Mouse (Mus musculus): Measurements from ENCODE around the gene Sirt3. TPM values are rescaled to one million over a fixed set of nuclear protein-coding genes. Genes with fewer than 3 reads are reported as not detected.

The Sirt3 gene
- total RNA-seq (2014; rRNA removed) (56.3 and 71.6 TPM in 2 replicates), polyA plus RNA-seq (2015; fragmentation: Nextera tagmentation; extraction: Ambion mirVana) (74.6 and 75.6 TPM in 2 replicates)

GRCm38 (mm10) chr7:140881696-140882468, at the start of gene Sirt3, which contains the start of gene Psmd13:
TSS of gene Sirt3 (minus strand) at chr7:140882309.
TSS of gene Psmd13 (plus strand) at chr7:140881968.
- peaks cover 17% of the 10 kb centered on the region; the same call in 1 of the 2 replicates for H3K36me3 ChIP-seq (ENCODE audit: insufficient read depth, low read length)
- no peaks in the 10 kb centered on the region for H3K27me3 ChIP-seq (ENCODE audit: insufficient read depth, low read length)
- H3K27ac ChIP-seq = peak within 1 kb of the TSS; percentile 90
- peak within 1 kb of the TSS; percentile 84 for H3K9ac ChIP-seq (replicated peaks; ENCODE audit: low read length)
- TF ChIP-seq CTCF (IDR thresholded peaks at IDR 0.05; ENCODE audit: low read depth) = no peak
- no peaks in the 10 kb centered on the region for H3K9me3 ChIP-seq (ENCODE audit: low read length)
- DNase-seq (ENCODE audit: low spot score) = peak; percentile 98
- WGBS = under 1% methylated on average over 57 of the region's 59 CpGs
- 0 out of 2 replicates have a peak, but pooled peaks cover 6% of the 10 kb centered on the region for H3K4me1 ChIP-seq (ENCODE audit: insufficient read depth, low read length)
- peak within 1 kb of the TSS; percentile 91 for H3K4me3 ChIP-seq (ENCODE audit: low read length)
- H3K4me2 ChIP-seq (ENCODE audit: low read depth, low read length) = peak within 1 kb of the TSS; percentile 78
- peak; percentile 96 for ATAC-seq

DNA sequence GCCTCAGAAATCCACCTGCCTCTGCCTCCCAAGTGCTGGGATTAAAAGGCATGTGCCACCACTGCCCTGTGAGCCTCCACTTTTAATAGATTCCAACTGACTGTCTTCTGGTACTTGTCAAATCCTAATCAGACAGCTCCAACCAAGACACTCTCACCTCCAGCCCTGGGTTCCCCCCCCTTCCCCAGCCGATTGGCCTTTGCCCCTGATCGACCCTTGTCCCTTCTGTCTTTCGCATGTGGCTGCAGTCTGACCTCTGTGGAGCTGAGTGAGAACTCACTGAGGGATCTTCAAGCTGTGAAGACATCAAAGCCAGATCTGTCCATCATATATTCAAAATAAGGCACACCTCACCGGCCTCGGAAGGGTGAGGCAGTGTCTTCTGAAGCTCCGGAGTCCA, 45.1 kb upstream of the Sirt3 start:
- WGBS = 86% methylated on average over 6 of the region's 6 CpGs
- ATAC-seq (no peak), DNase-seq (ENCODE audit: low spot score) (no peak)
- H3K36me3 ChIP-seq (ENCODE audit: insufficient read depth, low read length) = no peaks in the 10 kb centered on the region
- TF ChIP-seq CTCF (IDR thresholded peaks at IDR 0.05; ENCODE audit: low read depth) = no peak
- H3K9ac ChIP-seq (replicated peaks; ENCODE audit: low read length) = no peak overlapping the region
- H3K27ac ChIP-seq = no peak overlapping the region
- H3K4me2 ChIP-seq (ENCODE audit: low read depth, low read length) = no peak overlapping the region
- peaks cover 25% of the 10 kb centered on the region for H3K27me3 ChIP-seq (ENCODE audit: insufficient read depth, low read length)
- peaks cover 10% of the 10 kb centered on the region for H3K4me1 ChIP-seq (ENCODE audit: insufficient read depth, low read length)
- H3K9me3 ChIP-seq (ENCODE audit: low read length) = no peaks in the 10 kb centered on the region
- no peak overlapping the region for H3K4me3 ChIP-seq (ENCODE audit: low read length)

- ATAC-seq (no peak), DNase-seq (ENCODE audit: low spot score) (peak; percentile 23)
- peak overlapping the region; percentile 44; the same call in 1 of the 2 replicates for H3K9ac ChIP-seq (replicated peaks; ENCODE audit: low read length)
- no peaks in the 10 kb centered on the region for H3K36me3 ChIP-seq (ENCODE audit: insufficient read depth, low read length)
- no peak for TF ChIP-seq CTCF (IDR thresholded peaks at IDR 0.05; ENCODE audit: low read depth)
- no peaks in the 10 kb centered on the region for H3K9me3 ChIP-seq (ENCODE audit: low read length)
- H3K27me3 ChIP-seq (ENCODE audit: insufficient read depth, low read length) = peaks cover 46% of the 10 kb centered on the region
- H3K27ac ChIP-seq = no peak overlapping the region
- H3K4me1 ChIP-seq (ENCODE audit: insufficient read depth, low read length) = peaks cover 13% of the 10 kb centered on the region
- peak overlapping the region; percentile 47 for H3K4me3 ChIP-seq (ENCODE audit: low read length)
- H3K4me2 ChIP-seq (ENCODE audit: low read depth, low read length) = peak overlapping the region; percentile 96
- 20% methylated on average over 30 of the region's 30 CpGs for WGBS
These were observed 41.1 kb upstream of the Sirt3 start for GRCm38 (mm10) chr7:140923070-140923775.

GRCm38 (mm10) chr7:140922398-140923069, 40.4 kb upstream of the Sirt3 start:
- Histone ChIP-seq H3K27ac (no peak overlapping the region), H3K9ac (replicated peaks; ENCODE audit: low read length) (peak overlapping the region; percentile 44; the same call in 1 of the 2 replicates), H3K27me3 (ENCODE audit: insufficient read depth, low read length) (peaks cover 49% of the 10 kb centered on the region), H3K4me2 (ENCODE audit: low read depth, low read length) (peak overlapping the region; percentile 96), H3K36me3 (ENCODE audit: insufficient read depth, low read length) (no peaks in the 10 kb centered on the region), H3K4me1 (ENCODE audit: insufficient read depth, low read length) (peaks cover 13% of the 10 kb centered on the region), H3K4me3 (ENCODE audit: low read length) (peak overlapping the region; percentile 47), H3K9me3 (ENCODE audit: low read length) (no peaks in the 10 kb centered on the region)
- WGBS = under 1% methylated on average over 49 of the region's 49 CpGs
- DNase-seq (ENCODE audit: low spot score) (peak; percentile 63), ATAC-seq (peak; percentile 72; the same call in 1 of the 2 replicates)
- peak; percentile 29 for TF ChIP-seq CTCF (IDR thresholded peaks at IDR 0.05; ENCODE audit: low read depth)

DNA sequence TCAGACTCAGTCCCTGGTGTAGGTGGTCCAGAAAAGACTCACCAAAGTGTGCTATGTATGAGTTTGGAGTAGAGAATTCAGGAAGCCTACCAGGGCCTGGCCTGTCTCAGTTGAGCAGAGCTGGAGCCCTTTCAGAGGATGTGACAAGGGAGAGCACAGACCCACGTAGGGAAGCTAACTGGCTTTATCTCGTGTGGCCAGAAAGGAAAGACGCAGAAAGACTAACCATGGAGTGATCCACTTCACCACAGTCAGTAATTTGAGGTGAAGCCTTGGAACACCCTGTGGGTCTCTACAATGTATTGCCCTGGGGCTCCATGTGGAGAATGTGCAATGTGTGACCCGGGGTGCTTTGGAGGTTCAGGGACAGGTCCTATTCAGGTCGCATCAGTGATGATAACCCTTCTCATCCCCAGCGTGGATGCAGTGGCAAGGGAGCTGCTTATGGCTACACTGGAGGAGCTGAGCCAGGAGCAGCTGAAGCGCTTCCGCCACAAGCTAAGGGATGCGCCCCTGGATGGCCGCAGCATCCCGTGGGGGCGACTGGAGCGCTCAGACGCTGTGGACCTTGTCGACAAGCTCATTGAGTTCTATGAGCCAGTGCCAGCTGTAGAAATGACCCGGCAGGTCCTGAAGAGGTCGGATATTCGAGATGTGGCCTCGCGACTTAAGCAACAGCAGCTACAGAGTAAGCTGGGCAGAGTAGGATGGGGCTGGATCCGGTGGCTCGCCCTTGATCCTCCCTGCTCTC, 39.3 kb upstream of the Sirt3 start:
- WGBS = 33% methylated on average over 22 of the region's 22 CpGs
- DNase-seq (ENCODE audit: low spot score) (no peak), ATAC-seq (no peak)
- no peaks in the 10 kb centered on the region for H3K36me3 ChIP-seq (ENCODE audit: insufficient read depth, low read length)
- H3K27ac ChIP-seq = no peak overlapping the region
- peak overlapping the region; percentile 47; the same call in 1 of the 2 replicates for H3K4me3 ChIP-seq (ENCODE audit: low read length)
- peak overlapping the region; percentile 96 for H3K4me2 ChIP-seq (ENCODE audit: low read depth, low read length)
- H3K27me3 ChIP-seq (ENCODE audit: insufficient read depth, low read length) = peaks cover 49% of the 10 kb centered on the region
- no peak overlapping the region for H3K9ac ChIP-seq (replicated peaks; ENCODE audit: low read length)
- H3K9me3 ChIP-seq (ENCODE audit: low read length) = no peaks in the 10 kb centered on the region
- H3K4me1 ChIP-seq (ENCODE audit: insufficient read depth, low read length) = peaks cover 13% of the 10 kb centered on the region
- no peak for TF ChIP-seq CTCF (IDR thresholded peaks at IDR 0.05; ENCODE audit: low read depth)

All from hindbrain, postnatal 0 days (tissue).